In genomic region chr8:82404068-82404467, GRCm38 (mm10) we compare ENCODE assay signal across 17 mouse cellular contexts. TPM values are rescaled to one million over a fixed set of nuclear protein-coding genes. Genes with fewer than 3 reads are reported as not detected.
"Had no signal": no experiment of that assay in that cellular context is flagged by ENCODE, and none has a peak within 500 bp of the region (broad histone marks: within the 10 kb centered on the region; RNA-seq: fewer than 3 reads in every experiment).

No protein-coding gene starts in this region.

- H3K27ac ChIP-seq: neural tube, embryonic 13.5 days; neural tube, embryonic 15.5 days; stomach, embryonic 15.5 days; stomach, postnatal 0 days had no signal

- H3K9me3 ChIP-seq: neural tube, embryonic 13.5 days; neural tube, embryonic 15.5 days; stomach, embryonic 15.5 days had no signal

- H3K4me2 ChIP-seq: neural tube, embryonic 13.5 days; neural tube, embryonic 15.5 days had no signal

- H3K27me3 ChIP-seq: neural tube, embryonic 15.5 days; stomach, embryonic 15.5 days had no signal

- DNase-seq: retina, postnatal 1 day; right cerebral cortex, adult 18-20 months; right cerebral cortex, postnatal 14 days; right cerebral cortex, postnatal 25 days; right cerebral cortex, postnatal 4 days; spleen, adult 18-20 months; thymus, adult 18-20 months; thymus, adult 2 months; thymus, postnatal 14 days; thymus, postnatal 25 days; thymus, postnatal 36 days; thymus, postnatal 4 days had no signal

- H3K36me3 ChIP-seq: neural tube, embryonic 13.5 days; neural tube, embryonic 15.5 days; stomach, embryonic 15.5 days had no signal

- H3K4me3 ChIP-seq: neural tube, embryonic 13.5 days; neural tube, embryonic 15.5 days; stomach, embryonic 15.5 days had no signal

- H3K9ac ChIP-seq: neural tube, embryonic 13.5 days; neural tube, embryonic 15.5 days; stomach, embryonic 15.5 days had no signal

RNA-seq across cellular contexts. Expression of gene Il15, which starts 1.0 kb away (rescaled TPM):
- polyA plus RNA-seq: neural tube, embryonic 14.5 days had no signal
